Mouse (Mus musculus) right cerebral cortex, postnatal 14 days (tissue): ENCODE measurements at regions not wholly inside any gene's neighbourhood (a gene's known extent, or its start where the extent isn't known, plus 50 kb on each side); places are given as distances from the start of the nearest gene placed in this dataset.

Experiments used
- DNase-seq: peaks from one replicate; pipeline ENCODE4 v3.0.0; 2022

- DNase-seq = peak; percentile 44
Measured at GRCm38 (mm10) chr9:46511307-46511706, 191.5 kb upstream of the 4931429L15Rik start.

- no peak for DNase-seq
Measured at GRCm38 (mm10) chr9:46509896-46510295, 190.1 kb upstream of the 4931429L15Rik start.

GRCm38 (mm10) chr9:46509458-46509857 lies 189.7 kb upstream of the 4931429L15Rik start:
- DNase-seq = no peak

- DNase-seq = no peak
Measured at GRCm38 (mm10) chr9:46507036-46507435, 187.2 kb upstream of the 4931429L15Rik start.

GRCm38 (mm10) chr9:46504536-46504935 lies 184.8 kb upstream of the 4931429L15Rik start:
- DNase-seq = no peak

DNA sequence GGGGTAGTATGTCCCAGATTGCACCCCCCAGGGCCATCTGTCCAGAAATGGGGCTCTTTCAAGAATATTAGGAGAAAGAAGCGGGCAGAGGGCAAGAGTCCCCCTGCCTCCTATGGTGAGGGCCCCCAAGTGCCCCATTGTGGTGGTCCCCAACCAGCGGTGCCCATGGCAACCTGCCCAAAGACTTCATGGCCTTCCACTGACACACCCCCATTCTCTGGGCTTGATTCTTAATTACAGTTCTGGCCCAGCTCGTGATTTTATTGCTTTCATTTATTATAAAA lies 184.3 kb upstream of the 4931429L15Rik start:
- DNase-seq = no peak

GRCm38 (mm10) chr9:46503321-46504132 lies 183.7 kb upstream of the 4931429L15Rik start:
- peak; percentile 28 for DNase-seq

DNA sequence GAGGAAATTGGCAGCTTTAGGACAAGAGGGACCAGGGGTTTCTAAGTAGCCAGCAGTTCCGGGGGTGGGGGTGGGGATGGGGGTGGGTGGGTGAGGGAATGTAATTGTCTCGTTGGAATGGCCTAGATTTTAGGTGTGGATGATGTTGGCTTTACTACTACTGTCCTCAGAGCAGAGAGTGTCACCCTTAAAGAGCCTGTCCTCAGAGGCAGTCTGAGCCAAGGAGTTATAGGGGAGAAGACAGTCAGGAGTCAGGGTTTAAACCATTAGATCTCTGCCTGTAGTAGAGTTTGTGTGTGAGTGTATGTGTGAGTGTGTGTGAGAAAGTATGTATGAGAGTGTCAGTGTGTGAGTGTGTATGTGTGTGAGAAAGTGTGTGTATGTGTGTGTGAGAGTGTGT lies 179.6 kb upstream of the 4931429L15Rik start:
- no peak for DNase-seq

GRCm38 (mm10) chr9:46498861-46499260 lies 179.1 kb upstream of the 4931429L15Rik start:
- DNase-seq = no peak

DNA sequence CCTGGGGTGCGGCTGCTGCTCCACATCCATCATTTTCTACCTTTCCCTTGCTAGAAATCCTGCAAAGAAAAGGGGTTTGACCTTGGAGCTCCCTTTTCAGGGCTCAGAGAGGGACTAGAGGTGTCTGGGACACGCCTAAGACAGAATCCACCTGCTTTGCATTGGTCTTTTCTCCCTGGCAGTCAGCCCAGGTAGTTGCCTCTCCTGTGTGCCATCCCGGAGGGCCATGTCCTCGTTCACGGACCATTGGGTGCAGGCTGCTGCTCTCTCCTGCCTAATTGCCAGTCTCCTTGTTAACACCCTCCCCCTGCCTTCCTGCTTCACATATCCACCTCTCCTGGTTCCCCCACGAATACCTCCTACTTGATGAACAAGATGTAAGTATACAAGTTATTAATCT lies 175.5 kb upstream of the 4931429L15Rik start:
- no peak for DNase-seq

DNA sequence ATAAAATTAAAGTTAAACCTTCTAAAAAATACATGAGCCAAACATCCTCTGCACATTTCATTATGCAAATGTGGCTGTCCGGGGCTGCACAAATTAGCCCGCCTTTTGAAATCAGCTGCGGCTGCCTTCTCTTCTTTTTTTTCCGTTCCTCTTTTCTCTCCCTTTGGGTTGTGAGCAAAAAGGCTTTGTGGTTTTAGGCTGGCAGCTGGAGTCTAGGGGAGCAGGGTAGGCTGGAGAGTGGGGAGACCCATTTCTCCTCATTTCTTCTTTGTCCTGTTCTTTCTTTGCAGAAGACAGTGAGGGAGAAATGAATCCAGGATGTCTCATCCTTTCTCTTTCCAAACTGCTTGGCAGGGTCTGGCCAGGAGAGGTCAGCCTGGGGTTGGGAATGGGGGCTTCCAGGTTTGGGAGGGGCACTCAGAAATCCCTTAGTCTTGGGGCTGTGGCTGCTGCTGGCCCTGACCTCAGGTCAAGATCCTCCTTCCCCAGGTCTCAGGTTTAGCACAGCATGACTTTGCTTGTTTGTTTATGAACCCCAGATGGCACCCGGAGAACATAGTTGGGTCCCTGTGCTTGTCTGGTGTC lies 163.2 kb upstream of the 4931429L15Rik start:
- no peak for DNase-seq

GRCm38 (mm10) chr9:46482034-46482858 lies 162.5 kb upstream of the 4931429L15Rik start:
- no peak for DNase-seq

GRCm38 (mm10) chr9:46481491-46481890 lies 161.7 kb upstream of the 4931429L15Rik start:
- no peak for DNase-seq

DNA sequence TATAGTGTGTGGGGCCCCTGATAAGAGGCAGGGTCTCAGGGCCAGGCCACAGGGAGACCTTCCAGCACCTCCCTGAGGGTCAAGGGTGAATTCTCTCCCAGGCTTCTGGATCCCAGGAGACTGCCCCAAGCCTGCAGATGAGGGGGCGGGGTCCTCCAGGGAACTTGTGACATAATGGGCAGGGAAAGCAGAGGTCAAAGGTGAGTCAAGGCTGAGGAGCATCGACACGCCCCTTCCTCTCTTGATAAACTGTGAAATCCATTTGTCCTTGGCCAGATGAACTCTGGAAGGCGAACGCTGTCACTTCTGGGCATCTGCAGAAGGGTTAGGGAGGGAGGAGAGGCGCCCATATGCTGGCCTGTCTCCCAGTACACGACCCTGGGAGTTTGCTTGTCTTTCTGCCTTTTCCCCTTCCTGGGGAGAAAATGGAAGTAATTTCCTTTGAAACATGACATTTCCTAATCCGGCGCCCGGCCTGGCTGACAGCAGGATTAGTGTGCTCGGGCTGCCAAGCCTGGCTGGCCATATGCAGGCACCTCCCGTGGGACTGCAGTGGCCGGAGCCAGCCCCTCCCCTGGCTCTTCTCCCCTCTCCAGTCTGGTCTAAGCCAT lies 160.4 kb upstream of the 4931429L15Rik start:
- DNase-seq = no peak

- no peak for DNase-seq
Measured at GRCm38 (mm10) chr9:46478611-46479010, 158.8 kb upstream of the 4931429L15Rik start.

DNA sequence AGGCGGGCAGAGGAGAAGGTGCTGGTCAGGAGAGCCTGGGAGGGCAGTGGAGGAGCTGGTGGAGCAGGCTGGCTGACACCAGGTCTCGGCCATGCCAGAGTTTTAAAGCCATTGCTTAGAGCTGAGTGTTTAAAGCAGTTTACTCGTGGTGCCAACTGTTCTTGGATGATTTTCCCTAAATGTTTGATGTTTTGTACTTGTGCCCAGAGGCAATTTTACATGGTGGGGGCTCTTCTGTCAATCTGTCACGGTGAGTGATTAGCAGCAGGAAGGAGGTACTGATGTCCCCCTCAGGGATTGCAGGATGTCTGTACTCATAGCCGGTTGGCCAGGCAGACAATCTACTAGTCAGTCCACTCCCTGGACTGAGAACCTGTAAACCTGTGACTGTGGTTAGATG lies 156.7 kb upstream of the 4931429L15Rik start:
- no peak for DNase-seq

GRCm38 (mm10) chr9:46473681-46474080 lies 153.9 kb upstream of the 4931429L15Rik start:
- DNase-seq = no peak

GRCm38 (mm10) chr9:46469521-46469920 lies 149.7 kb upstream of the 4931429L15Rik start:
- no peak for DNase-seq

DNA sequence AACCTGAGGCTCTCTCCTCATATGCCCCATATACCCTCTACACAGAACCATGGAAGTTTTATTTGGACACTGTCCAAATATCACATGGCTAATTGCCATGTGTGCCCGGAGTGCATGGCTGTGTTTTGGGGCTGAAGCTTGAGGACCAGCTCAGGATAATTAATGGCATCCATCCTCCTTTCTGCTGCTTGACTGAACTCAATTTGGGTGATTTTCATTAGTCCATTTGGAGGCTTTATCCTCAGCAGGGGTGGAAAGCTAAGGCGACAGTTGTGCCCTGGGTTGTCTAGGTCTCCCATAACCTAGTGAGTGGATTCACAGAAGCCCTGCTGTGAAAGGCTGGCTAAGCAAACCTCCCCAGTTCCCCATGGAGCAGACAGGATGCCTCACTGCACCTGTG lies 148.5 kb upstream of the 4931429L15Rik start:
- DNase-seq = no peak

GRCm38 (mm10) chr9:46467671-46468070 lies 147.9 kb upstream of the 4931429L15Rik start:
- DNase-seq = no peak

DNA sequence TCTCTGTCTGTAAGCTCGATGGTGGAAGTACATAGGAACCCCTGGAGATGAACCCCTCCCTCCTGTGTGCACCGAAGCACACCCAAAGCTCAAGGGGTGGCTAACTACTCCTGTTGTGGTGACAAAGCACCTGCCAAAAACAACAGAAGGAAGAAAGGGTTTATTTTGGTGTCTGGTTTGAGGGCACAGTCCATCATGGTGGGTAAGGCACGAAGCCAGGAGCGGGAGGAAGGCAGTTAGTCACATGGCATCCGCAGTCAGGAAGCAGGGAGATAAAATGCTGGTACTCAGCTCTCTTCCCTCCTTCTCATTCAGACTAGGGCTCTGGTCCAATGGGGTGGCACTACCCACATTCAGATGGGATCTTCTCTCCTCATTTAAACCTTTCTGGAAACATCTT lies 142.9 kb upstream of the 4931429L15Rik start:
- DNase-seq = no peak

- DNase-seq = no peak
Measured at GRCm38 (mm10) chr9:46457945-46458344, 138.2 kb upstream of the 4931429L15Rik start.

DNA sequence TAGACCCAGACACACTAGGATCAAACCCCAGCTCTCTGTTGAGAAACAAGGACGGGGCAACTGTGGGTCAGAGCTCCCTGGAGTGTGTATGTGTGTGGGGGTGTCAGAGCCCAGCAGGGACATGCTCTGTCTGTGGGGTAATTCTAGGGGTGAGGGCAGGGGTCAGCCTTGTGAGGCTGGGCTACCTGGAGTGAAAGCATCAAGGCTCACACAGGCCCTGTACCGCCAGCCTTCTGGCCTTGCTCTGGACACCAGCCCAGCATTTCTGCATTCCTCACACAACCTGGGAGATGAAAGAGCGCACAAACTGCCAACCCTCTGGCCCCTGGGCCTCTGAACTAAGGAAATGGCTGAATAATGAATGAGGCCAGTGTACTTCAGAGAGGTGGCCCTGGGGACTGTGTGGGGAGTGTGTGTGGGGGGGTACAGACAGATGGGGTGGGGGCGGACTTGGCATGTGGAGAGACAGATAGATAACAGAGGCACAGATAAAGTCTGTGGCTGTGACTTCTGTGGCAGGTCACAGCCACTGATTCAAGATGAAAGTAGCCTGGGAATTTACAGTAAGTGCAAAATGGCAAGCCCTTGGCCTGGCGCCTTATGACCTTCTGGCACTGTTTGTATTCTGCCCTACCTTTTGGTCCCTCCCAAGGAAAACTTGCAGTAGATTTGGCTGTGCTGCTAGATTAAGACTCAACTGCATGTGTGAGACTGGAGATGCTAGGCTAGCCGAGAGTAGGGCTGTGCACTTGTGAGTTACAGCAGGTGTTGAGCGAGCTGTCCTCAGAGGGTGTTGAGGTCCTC lies 135.2 kb upstream of the 4931429L15Rik start:
- no peak for DNase-seq
